13 mouse cellular contexts compared by ENCODE assay signal in genomic region chr14:113182345-113182997, GRCm38 (mm10).
DNase-seq lines count a peak whose midpoint lies in the region; ATAC-seq lines count a peak whose summit lies in the region.
"Had no signal": no experiment of that assay in that cellular context is flagged by ENCODE, and none has a peak within 500 bp of the region (broad histone marks: within the 10 kb centered on the region; RNA-seq: fewer than 3 reads in every experiment).

No protein-coding gene starts in this region.

- no peak overlapping the region for H3K27ac ChIP-seq in forebrain, embryonic 13.5 days
- H3K27ac ChIP-seq in midbrain, embryonic 10.5 days (replicated peaks): no peak overlapping the region
- H3K27ac ChIP-seq in heart, embryonic 10.5 days: no peak overlapping the region
- H3K27ac ChIP-seq: heart, adult 2 months; limb, embryonic 10.5 days had no signal

- no peak overlapping the region for H3K4me3 ChIP-seq in forebrain, embryonic 13.5 days
- peak overlapping the region; percentile 7; the same call in 1 of the 2 replicates for H3K4me3 ChIP-seq in midbrain, embryonic 10.5 days
- no peak overlapping the region for H3K4me3 ChIP-seq in heart, embryonic 10.5 days
- H3K4me3 ChIP-seq: erythroblast, embryonic 14.5 days; heart, adult 2 months; limb, embryonic 10.5 days had no signal

- peak; percentile 22 for DNase-seq in embryo, embryonic 9.5 days (ENCODE audit: extremely low spot score)
- DNase-seq in midbrain, embryonic 10.5 days (ENCODE audit: low spot score): peak; percentile 23
- DNase-seq in retina, embryonic 14.5 days (ENCODE audit: low spot score): peak; percentile 14
- DNase-seq in right cerebral cortex, postnatal 25 days: no peak
- no peak for DNase-seq in heart, postnatal 10 days
- DNase-seq in heart, embryonic 10.5 days (ENCODE audit: low spot score): no peak
- DNase-seq: adrenal gland, postnatal 14 days; cerebellum, adult 11-12 months; heart, adult 2 months; liver, postnatal 0 days had no signal

- H3K4me2 ChIP-seq in forebrain, embryonic 13.5 days: peak overlapping the region; percentile 49

- no peaks in the 10 kb centered on the region for H3K36me3 ChIP-seq in forebrain, embryonic 13.5 days (ENCODE audit: poor library complexity, severe bottlenecking)
- H3K36me3 ChIP-seq in midbrain, embryonic 10.5 days: no peaks in the 10 kb centered on the region
- no peaks in the 10 kb centered on the region for H3K36me3 ChIP-seq in heart, embryonic 10.5 days
- H3K36me3 ChIP-seq: limb, embryonic 10.5 days had no signal

- no peaks in the 10 kb centered on the region for H3K9me3 ChIP-seq in forebrain, embryonic 13.5 days (replicated peaks)
- no peaks in the 10 kb centered on the region for H3K9me3 ChIP-seq in midbrain, embryonic 10.5 days (replicated peaks)
- H3K9me3 ChIP-seq in heart, embryonic 10.5 days: no peaks in the 10 kb centered on the region
- H3K9me3 ChIP-seq: limb, embryonic 10.5 days had no signal

- H3K4me1 ChIP-seq in forebrain, embryonic 13.5 days: peaks cover 5% of the 10 kb centered on the region; the same call in 1 of the 2 replicates
- peaks cover 11% of the 10 kb centered on the region for H3K4me1 ChIP-seq in midbrain, embryonic 10.5 days
- H3K4me1 ChIP-seq in heart, embryonic 10.5 days: no peaks in the 10 kb centered on the region
- H3K4me1 ChIP-seq: limb, embryonic 10.5 days had no signal

- 2% methylated on average over 16 of the region's 16 CpGs for WGBS in forebrain, embryonic 13.5 days
- 21% methylated on average over 16 of the region's 16 CpGs for WGBS in midbrain, embryonic 10.5 days
- WGBS in heart, embryonic 10.5 days: 65% methylated on average over 16 of the region's 16 CpGs

- peak; percentile 73; the same call in 1 of the 2 replicates for ATAC-seq in forebrain, embryonic 13.5 days
- ATAC-seq: liver, postnatal 0 days had no signal

- H3K9ac ChIP-seq in forebrain, embryonic 13.5 days: no peak overlapping the region
- H3K9ac ChIP-seq: liver, postnatal 0 days had no signal

- intact Hi-C loops in heart, postnatal 10 days (cut with DNase I): no loop called here

- no peaks in the 10 kb centered on the region for H3K27me3 ChIP-seq in forebrain, embryonic 13.5 days
- H3K27me3 ChIP-seq in midbrain, embryonic 10.5 days (ENCODE audit: low read depth, poor library complexity, severe bottlenecking): no peaks in the 10 kb centered on the region; the same call in 1 of the 2 replicates
- no peaks in the 10 kb centered on the region for H3K27me3 ChIP-seq in heart, embryonic 10.5 days (ENCODE audit: insufficient read depth, poor library complexity, severe bottlenecking)

Comparison
In these comparisons a context has a peak if more than half of its experiments do, and no peak if none do; other contexts are left out.
1. DNase-seq: peak in embryo, embryonic 9.5 days (single experiment), midbrain, embryonic 10.5 days (single experiment) and retina, embryonic 14.5 days (single experiment); none in right cerebral cortex, postnatal 25 days (single experiment), heart, postnatal 10 days (0 of 2) and heart, embryonic 10.5 days (single experiment).